Mouse (Mus musculus): ENCODE results near the gene Cpne6.

Cpne6 gene

GRCm38 (mm10) chr14:55557003-55557402 is 46.8 kb downstream of the Cpne6 start:
- peak; percentile 86 to 87 for DNase-seq

GRCm38 (mm10) chr14:55557587-55557986 is 47.3 kb downstream of the Cpne6 start:
- DNase-seq, result no peak

- no peak for DNase-seq
Measured at GRCm38 (mm10) chr14:55558740-55559448, 48.6 kb downstream of the Cpne6 start.

- DNase-seq, result peak; percentile 88 to 89
Measured at GRCm38 (mm10) chr14:55559799-55560201, 49.6 kb downstream of the Cpne6 start, which contains the start of gene Dcaf11. TSS of gene Dcaf11 (plus strand) at chr14:55560006.

- peak; percentile 98 for DNase-seq
Measured at GRCm38 (mm10) chr14:55560202-55561073, 50.2 kb downstream of the Cpne6 start, which contains the start of gene A730061H03Rik. TSS of gene A730061H03Rik (minus strand) at chr14:55560406.

- DNase-seq, result no peak
Measured at GRCm38 (mm10) chr14:55561860-55562259, 51.6 kb downstream of the Cpne6 start.

- no peak for DNase-seq
Measured at GRCm38 (mm10) chr14:55563249-55563648, 53.0 kb downstream of the Cpne6 start.

GRCm38 (mm10) chr14:55565748-55566147 is 55.5 kb downstream of the Cpne6 start:
- DNase-seq, result no peak
